Mouse (Mus musculus): ENCODE results near the gene Olfr69. TPM values are rescaled to one million over a fixed set of nuclear protein-coding genes. Genes with fewer than 3 reads are reported as not detected.
A peak's percentile ranks its signal among the peaks of the same experiment; 100 is the strongest.
"Not testable (repeated sequence)": the region's sequence is repeated elsewhere in the genome, so short reads cannot be mapped to it uniquely, and the experiment has no call there.

Olfr69 gene
- polyA plus RNA-seq (2015; fragmentation: Nextera tagmentation; extraction: Ambion mirVana), result not detected in 2 replicates

DNA sequence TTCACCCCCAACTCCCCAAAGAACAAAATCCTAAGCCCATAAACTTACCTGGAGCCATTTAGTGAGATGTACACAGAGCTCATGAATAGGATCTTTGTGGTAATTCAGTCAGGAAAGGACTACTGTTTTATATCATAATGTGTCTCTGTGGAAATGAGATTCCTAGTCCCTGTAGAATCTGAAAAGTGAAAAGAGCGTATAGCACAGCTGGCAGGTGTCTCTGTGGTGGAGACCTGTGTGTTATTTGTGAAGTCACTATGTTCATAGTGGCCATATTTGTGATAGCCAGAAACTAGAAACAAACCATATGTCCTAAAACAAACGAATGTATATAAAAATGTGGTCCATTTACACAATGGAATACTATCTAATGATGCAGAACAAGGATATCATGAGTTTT lies at the start of gene Olfr69:
TSS of gene Olfr69 (minus strand) at position 101 of the 400 bp plus-strand sequence.
- DNase-seq (ENCODE audit: low spot score), result no peak

DNA sequence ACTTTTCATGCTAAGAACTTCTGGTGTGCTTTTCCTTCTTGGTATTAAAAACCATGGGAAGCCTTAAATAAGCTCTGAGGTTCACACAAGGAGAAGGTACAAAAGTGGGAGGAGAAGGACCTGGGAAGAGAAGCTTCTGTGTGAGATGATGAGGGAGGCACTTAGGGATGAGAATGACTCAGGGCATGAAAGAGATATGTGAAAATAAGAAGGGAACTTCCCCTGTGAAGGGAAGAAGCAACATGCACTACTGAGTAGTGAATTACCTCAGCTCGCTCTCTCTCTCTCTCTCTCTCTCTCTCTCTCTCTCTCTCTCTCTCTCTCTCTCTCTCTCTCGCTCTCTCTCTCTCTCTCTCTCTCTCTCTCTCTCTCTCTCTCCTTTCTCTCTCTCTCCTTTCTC lies 43.7 kb upstream of the Olfr69 start:
- DNase-seq (ENCODE audit: low spot score), result not testable (repeated sequence)

DNA sequence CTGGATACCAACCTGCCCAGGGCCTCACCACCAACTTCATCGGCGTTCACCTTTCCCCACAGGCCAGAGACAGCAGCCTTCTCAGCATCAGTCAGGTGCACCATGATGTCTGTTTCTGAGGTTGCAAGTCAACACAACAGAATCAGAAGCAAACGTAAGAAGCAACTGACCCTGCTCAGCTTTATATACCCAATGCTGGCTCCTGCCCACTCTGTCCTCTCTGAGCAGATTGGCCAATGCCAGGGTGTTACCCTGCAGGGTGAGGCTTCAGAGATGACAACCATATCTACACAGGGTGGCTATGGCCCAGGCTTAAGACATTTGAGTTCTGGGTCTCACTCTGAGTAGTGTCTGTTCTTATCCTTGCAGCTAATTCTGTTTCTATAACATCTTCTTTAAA lies 42.4 kb upstream of the Olfr69 start, which contains the start of gene Hbb-bt:
TSS of gene Hbb-bt (minus strand) at position 231 of the 400 bp plus-strand sequence.
- DNase-seq (ENCODE audit: low spot score), result no peak

DNA sequence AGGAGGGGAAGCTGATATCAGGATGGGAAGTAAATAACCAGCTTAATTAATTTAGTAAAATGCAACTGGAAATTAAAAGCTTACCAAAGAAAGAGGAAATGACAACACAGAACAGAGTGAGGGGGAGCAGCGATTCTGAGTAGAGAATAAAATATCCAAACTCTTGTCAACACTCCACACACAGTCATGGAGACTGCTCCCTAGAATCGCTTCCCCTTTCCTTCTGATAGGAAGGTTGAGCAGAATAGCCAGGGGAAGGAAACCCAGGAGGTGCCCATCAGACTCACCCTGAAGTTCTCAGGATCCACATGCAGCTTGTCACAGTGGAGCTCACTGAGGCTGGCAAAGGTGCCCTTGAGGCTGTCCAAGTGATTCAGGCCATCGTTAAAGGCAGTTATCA lies 41.8 kb upstream of the Olfr69 start:
- not testable (repeated sequence) for DNase-seq (ENCODE audit: low spot score)

DNA sequence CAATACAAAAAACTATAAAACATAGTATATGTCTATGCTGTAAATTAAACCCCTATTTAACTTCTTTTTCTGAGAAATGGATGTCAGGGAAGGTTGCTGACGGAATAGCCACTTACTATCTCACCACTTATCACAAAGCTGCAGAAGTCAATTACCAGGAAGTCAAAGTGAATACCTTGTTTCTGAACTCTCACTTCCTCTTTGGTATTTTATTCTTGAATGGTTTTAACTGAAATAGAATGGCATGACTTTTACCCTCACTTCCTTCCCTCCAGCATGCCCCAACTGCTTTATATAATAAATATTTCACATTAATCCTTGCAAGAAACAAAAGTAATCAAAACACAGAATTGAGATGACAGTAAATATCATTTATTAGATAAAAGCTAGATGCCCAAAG lies 40.8 kb upstream of the Olfr69 start:
- DNase-seq (ENCODE audit: low spot score), result no peak

DNA sequence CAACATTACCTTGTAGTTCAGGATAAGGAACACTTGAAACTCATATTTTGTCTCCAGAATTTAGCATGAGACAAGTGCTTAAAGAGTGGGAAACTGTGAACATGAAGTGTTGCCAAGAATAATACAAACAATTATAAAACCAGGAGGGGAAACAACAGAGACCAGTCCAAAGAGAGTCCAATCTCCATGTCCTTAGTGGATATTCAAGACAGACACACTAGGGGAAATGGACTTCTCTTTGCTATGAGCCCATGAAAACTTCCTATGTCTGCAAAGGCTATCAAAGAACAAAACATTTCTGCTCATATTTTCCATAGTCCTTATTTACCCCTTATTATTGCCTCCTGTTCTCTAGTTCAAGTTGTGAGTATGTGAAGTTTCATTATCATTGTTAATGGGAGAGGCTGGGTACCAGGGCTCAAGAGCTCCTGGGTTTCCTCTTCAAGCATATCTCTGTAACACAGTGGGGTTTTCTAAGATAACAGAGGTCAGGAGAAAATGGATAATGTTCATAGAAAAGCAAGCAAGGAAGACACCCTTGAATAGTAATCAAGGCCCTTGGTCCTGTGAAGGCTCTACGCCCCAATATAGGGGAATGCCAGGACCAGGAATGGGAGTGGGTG lies 39.9 kb upstream of the Olfr69 start:
- DNase-seq (ENCODE audit: low spot score), result no peak

DNA sequence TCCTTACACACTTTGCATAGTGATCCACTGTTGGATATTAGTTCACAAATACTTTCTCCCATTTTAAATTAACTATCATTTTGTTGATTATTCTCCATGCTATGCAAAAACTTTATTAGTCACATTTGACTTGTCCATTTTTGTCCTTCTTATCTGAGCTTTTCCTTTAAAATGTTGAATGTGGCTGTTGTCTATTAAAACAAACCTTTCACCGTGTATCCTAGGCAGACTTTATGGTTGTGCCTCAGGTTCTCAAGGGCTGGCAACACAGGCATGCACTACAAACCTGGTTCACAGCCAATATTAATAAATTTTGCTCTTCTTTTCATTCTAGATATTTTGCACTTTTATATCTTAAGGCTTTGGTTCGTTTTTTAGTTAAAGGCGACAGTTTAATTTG lies 39.4 kb upstream of the Olfr69 start:
- no peak for DNase-seq (ENCODE audit: low spot score)

DNA sequence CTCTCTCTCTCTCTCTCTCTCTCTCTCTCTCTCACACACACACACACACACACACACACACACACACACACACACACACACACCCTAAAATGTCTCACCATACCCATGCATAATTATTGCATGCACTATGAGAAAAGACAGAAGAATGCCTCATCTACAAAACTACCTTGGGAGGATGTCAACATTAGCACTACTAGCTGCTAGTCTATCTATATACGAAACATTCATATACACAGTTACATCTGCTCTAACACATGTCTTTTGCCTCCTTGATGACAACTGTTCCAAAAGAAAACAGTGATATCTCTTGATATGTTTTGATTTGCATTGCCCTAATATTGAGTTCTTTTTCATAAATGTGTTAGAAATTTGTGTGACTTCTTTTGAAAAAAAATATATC lies 38.9 kb upstream of the Olfr69 start:
- no peak for DNase-seq (ENCODE audit: low spot score)

DNA sequence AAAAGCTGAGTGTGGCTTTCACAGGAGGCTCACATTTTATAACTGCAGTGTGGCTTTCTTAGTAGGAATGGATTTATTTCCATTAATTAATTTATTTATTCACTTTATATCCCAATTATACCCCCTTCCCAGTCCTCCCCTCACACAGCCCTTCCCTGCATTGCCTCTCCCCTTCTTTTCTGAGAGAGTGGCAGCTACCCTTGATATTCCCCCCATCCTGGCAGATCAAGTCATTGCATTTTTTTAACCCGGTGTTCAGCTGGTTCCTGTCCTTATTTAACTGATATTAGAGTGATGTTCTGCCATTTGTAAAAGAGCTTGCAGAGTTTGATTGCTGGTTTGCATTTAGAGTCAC lies 38.4 kb upstream of the Olfr69 start:
- no peak for DNase-seq (ENCODE audit: low spot score)

DNA sequence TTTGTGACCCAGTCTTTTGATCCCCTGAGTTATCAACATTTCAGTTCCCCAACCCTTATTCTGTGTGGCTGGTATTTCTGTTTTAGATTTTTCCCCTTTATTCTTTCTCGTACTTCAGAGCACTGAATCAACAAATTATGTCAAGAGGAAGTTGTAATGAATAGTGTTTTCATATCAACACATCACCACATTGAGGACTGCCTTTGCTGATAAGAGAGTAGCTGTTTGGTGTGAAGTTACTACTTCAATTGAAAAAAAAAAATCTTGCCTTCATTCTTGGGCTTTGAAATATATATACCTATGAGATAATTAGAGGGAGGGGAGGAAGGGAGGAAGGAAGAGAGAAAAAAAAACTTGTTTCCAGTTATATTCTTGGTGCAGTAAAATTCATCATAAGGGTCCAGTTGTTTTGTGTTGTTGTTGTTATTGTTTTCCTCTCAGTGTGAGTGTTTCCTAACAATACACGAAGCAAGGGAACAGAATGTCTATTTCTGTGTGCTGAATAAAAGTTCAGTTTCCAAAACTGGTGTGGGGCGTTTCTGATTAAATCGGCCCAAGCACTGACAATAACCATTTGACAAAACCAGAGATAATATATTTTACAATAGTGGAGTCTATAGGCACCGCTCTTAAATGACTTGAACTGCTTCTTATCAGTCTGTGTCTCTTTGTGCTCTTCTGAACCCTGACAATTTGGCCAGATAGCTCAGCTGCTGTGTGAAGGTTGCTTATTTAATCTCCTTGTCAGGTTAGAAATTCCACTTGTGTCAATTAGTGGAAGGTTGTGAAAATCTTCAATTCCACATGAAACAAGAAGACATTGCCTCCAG lies 37.8 kb upstream of the Olfr69 start:
- DNase-seq (ENCODE audit: low spot score), result no peak

DNA sequence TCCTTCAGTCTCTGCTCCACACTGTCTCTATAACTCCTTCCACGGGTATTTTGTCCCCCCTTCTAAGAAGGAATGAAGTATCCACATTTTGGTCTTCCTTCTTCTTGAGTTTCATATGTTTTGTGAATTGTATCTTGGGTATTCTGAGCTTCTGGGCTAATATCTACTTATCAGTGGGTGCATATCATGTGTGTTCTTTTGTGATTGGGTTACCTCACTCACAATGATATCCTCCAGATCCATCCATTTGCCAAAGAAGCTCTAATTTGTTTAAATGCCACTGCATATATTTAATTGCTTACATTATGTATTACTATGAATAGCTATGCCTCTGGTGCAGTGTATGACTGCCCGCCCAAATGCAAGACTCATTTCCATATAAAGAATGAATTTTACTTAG lies 36.7 kb upstream of the Olfr69 start:
- not testable (repeated sequence) for DNase-seq (ENCODE audit: low spot score)

DNA sequence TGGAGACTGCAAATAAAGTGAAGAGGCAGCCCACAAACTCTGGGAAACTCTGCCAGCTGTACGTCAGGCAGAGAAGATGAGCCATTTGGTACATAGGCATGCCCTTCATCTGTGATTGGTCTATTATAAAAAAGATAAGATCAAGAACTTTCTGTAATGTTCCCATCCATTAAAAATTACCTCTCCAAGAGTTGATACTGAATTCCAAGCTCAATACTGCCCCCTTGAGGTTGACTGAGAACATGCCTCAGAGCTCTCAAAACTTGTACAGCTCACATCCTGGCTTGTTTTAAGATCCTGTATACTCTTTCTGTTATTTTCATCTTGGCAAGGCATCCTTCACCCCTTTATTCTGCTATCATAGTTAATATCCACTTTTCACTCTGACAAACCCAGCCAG lies 35.5 kb upstream of the Olfr69 start:
- DNase-seq (ENCODE audit: low spot score), result peak; percentile 44

DNA sequence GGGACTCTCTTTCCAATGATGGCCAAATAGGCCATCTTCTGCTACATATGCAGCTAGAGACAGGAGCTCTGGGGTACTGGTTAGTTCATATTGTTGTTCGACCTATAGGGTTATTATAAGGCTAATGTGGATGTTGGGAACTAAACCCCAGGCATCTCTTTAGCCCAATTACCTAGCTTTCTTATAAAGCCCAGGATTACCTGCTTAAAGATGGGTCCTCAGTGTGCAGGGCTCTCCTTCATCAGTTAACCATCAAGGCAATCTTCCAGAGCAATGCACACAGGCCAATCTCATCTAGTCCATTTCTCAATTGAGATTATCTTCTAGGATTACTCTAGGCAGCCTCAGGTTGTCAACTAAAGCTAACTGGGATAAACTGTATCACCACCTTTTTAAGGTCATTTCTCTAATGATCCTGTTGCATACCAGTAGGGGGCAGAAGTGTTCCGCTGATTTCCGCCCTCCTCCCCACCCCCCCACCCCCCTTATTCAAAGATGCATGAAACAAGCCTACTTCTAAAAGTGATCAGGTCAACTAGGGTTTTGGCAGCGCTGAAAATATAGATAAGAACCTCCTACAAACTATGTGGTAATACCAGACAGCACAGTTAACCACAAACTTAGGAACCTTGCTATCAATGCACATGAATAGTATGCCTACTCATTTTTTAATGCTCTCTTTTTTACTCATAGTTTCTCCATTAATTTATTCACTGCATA lies 21.4 kb upstream of the Olfr69 start:
- DNase-seq (ENCODE audit: low spot score), result peak; percentile 9

DNA sequence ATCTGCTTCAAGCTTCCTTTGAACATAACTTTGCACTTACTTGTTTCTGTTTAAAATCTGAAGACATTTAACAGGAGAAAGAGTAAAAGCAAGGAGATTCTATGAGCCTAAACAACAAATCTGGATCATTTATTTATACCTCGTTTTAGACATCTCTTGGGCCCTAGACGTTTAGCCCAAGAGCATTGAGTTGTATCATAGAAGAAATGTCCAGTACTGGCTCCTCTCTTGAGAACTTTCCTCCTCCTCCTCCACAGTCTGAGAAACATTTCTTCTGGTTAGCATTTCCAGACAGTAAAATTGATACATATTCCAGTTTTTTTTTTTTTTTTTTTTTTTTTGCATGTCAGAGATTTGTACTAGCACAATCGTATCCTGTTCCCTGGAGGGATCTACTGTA lies 20.3 kb upstream of the Olfr69 start, which contains the start of gene Olfr67:
TSS of gene Olfr67 (minus strand) at position 101 of the 400 bp plus-strand sequence.
- no peak for DNase-seq (ENCODE audit: low spot score)

DNA sequence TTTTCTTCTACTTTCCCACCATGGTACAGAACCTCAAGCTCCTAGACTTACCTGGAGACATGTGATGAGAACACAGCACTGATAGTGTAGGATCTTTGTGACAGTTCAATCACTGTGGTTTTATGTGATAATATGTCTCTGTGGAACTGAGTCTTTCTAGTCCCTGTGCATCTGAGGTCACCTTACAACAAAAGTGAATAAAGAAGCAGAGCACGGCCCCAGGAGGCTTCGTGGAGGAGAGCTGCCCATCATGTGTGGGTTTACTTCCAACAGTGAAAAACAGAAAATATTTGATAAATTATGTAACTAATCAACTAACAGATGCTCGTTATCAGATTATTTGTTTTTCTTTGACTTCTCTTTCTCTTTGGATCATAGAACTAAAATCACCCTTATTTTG lies 8.2 kb upstream of the Olfr69 start, which contains the start of gene Olfr68:
TSS of gene Olfr68 (minus strand) at position 101 of the 400 bp plus-strand sequence.
- no peak for DNase-seq (ENCODE audit: low spot score)

DNA sequence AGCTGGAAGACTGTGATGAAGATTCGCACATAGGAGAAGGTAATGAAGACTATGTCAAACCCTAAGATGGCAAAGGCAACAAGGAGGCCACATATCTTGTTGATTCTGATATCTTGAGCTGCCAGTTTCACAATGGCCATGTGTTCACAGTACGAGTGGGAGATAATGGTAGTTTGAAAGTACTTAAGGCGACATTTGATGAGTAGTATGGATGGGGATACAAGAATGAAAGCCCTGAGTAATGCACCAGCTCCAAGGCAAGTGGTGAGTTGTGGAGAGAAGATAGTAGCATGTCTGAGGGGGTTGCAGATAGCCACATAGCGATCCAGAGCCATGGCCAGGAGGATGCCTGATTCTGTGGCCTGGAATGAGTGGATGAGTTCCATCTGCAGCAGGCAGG lies 6.3 kb upstream of the Olfr69 start:
- DNase-seq (ENCODE audit: low spot score), result not testable (repeated sequence)

DNA sequence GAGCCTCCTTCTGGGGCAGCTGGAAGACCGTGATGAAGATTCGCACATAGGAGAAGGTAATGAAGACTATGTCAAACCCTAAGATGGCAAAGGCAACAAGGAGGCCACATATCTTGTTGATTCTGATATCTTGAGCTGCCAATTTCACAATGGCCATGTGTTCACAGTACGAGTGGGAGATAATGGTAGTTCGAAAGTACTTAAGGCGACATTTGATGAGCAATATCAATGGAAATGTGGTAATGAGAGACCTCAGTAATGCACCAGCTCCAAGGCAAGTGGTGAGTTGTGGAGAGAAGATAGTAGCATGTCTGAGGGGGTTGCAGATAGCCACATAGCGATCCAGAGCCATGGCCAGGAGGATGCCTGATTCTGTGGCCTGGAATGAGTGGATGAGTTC lies 3.7 kb downstream of the Olfr69 start:
- DNase-seq (ENCODE audit: low spot score), result not testable (repeated sequence)

DNA sequence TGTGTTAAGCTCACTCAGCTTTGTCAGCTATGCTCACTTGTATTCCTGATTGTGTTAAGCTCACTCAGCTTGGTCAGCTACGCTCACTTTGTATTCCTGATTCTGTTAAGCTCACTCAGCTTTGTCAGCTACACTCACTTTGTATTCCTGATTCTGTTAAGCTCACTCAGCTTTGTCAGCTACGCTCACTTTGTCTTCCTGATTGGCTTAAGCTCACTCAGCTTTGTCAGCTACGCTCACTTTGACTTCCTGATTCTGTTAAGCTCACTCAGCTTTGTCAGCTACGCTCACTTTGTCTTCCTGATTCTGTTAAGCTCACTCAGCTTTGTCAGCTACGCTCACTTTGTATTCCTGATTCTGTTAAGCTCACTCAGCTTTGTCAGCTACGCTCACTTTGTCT lies 9.2 kb downstream of the Olfr69 start:
- DNase-seq (ENCODE audit: low spot score), result peak; percentile 22

DNA sequence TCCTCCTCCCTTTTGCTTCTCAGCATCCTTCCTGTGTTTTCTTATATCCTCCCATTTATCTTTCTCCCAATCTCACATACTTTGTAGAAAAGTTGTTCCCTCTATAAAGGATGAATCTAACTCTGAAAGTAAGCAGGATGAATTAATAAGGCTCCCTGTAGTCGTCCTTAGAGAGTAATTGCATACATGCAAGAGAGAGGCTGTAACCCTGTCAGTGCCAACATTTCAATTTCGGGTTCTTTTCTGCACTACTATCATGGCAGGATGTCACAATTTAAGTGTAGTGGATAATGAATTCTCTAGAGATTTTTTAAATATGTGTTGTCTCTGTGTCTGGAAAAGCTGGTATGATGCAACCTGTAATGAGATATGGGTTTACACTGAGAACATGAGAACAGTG lies 14.2 kb downstream of the Olfr69 start, which contains the start of gene Olfr630:
TSS of gene Olfr630 (minus strand) at position 101 of the 400 bp plus-strand sequence.
- DNase-seq (ENCODE audit: low spot score), result no peak

DNA sequence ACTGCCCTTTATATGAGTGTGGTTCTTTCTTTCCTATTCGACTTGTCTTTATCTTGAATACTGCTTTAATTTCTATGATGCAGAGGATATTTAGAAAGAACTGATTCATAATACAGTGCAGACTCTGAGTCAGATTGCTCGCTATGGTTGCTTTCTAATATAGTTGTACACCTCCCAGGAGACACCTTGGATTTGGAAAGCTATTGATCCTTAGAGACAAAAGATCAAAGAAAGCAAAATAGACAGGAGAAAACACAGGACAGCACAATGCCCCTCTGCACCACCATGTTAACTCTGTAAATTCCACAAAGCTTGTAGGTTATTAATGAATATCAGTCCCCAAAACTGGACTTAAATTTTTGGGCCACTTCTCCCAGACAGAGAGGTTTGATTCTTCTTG lies 26.6 kb downstream of the Olfr69 start, which contains the start of gene Olfr629:
TSS of gene Olfr629 (minus strand) at position 101 of the 400 bp plus-strand sequence.
- DNase-seq (ENCODE audit: low spot score), result no peak

DNA sequence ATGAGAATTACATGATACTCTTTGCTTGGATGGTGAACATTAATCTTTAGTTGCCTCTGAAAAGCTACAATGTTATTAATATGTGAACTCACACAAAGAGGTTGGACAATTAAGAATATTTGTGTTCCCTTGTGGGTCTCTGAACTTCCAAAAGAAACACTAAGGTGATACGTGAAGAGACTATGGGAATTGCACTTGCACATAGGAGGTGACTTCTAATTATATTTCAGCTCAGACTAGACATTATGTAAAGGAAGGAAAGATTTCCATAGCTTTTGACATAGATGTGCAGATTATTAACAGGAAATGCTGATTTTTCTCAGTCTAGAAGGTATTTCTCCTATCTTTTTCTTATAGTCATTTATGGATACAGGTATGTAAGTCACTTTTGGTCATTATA lies 41.3 kb downstream of the Olfr69 start, which contains the start of gene Olfr628:
TSS of gene Olfr628 (plus strand) at position 301 of the 400 bp plus-strand sequence.
- DNase-seq (ENCODE audit: low spot score), result no peak

DNA sequence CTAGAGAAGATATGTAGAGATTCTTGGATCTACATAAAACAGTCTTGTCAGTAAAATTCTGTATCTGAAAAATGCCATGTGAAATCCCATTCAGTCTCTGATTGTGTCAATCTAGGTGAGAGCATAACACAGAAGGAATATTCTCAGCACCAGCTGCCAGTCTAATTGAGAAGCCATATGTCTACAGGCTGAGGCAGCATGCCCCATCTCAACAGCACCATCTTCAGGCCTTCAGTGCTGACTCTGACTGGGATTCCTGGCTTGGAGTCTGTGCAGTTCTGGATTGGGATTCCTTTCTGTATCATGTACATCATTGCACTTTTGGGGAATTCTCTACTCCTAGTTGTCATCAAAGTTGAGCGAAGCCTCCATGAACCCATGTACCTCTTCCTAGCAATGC lies 55.0 kb downstream of the Olfr69 start:
- DNase-seq (ENCODE audit: low spot score), result not testable (repeated sequence)
